Mouse (Mus musculus) liver, adult 10 weeks (tissue): Measurements from ENCODE around the gene Il20rb. TPM values are rescaled to one million over a fixed set of nuclear protein-coding genes. Genes with fewer than 3 reads are reported as not detected.

Source experiments
- polyA plus RNA-seq: library from polyadenylated mRNA; stranded (reverse); fragments of 350-450 nt; fragmentation: Illumina TruSeq; extraction: RNeasy Lipid Tissue Mini Kit (QIAGEN cat#74804); gene quantifications from one replicate; pipeline ENCODE4 v1.2.3, GENCODE M21; 2014; ENCODE audit warnings: low read depth, low replicate concordance

The Il20rb gene
- not detected for polyA plus RNA-seq

GRCm38 (mm10) chr9:100486431-100486830 is at the start of gene Il20rb:
Gene Il20rb (minus strand): TSS chr9:100486788.

Other genes with a start within 250 kb of the Il20rb start
- 79.9 TPM for gene Nck1, start 59.3 kb upstream of the Il20rb start, polyA plus RNA-seq
- gene Slc35g2, start 84.3 kb upstream of the Il20rb start, polyA plus RNA-seq, result 1.5 TPM
- gene Stag1, start 111.0 kb upstream of the Il20rb start, polyA plus RNA-seq, result 22.1 TPM